Mouse (Mus musculus) thymus, postnatal 14 days (tissue): ENCODE measurements around the gene Usp25.

Source experiments
- DNase-seq: peaks from one replicate; pipeline ENCODE4 v3.0.0; 2021

The Usp25 gene

DNA sequence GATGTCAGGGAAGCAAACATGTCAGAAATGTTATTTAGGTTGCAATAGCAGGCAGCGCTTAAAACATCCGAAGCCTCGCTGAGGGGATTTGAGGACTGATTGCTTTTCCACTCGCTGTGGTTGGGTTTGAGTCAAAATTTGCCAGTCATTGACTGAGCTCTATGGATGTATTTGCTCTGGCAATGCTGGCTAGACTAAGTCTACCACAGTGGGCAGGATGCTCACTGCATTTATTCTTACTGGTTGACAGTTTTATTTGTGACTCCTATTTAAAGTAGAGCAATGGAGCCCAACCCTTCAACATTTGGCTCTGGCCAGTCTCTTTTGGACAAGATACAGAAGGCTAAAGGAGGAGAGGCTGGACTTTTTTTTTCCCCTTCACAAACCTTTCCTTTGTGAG is 137.4 kb downstream of the Usp25 start:
- DNase-seq = no peak

DNA sequence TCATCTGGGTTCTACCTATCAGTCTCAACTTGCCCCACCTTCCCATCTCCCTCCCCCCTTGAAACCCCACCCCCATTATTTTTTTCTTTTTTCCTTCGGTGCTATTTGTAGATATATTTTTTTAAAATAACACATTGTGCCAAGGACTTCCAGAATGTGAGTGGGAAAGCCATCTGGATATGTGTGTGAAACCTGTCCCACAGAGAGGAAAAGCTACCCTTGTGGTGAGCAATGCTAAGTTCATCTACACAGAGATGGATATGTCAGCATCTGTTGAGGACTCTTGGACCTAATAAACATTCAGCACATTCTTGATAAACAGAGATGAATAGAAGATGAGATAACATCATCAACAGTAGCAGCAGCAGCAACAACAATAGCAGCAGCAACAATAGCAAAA is 138.8 kb downstream of the Usp25 start:
- no peak for DNase-seq

DNA sequence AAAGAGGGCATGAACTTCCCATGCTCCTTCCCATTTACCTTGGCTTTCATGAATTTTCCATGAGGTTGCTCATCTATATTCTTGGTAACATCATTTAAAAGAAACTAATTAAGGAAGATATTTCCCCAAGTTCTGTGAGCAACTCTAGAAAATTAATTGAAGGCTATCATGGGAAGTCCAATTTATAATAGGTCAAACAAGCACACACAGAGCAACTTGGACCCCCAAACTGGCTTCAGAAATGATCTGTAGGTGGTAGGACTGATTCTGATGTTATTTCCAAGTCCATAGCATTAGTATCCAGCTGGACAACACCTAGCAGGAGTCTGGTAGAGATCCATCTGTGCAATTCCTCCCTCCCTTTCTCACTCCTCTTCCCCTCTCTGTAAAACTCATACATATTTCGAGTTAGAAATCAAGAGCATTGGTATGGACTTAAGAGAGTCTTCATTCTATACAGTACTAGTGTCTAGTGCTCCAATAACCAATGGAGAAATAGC is 139.8 kb downstream of the Usp25 start:
- no peak for DNase-seq

DNA sequence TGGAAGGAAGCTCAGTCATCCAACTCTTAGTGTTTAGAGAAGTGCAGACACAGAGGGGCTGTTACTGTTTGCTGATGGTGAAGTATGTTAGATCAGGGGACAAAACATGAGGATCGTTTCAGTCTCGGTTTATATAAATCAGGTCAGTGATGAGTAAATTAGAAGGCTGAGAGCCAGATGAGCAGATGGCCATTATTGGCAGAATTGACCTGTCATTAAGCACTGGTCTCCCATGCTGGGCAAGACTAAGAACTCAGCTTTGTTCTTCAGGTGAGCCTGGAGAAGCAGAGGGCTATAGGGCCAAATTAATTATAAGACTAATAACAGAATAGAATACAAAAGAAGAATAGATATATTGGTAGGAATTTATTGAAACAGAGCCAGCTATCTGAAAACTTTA is 140.3 kb downstream of the Usp25 start:
- no peak for DNase-seq

DNA sequence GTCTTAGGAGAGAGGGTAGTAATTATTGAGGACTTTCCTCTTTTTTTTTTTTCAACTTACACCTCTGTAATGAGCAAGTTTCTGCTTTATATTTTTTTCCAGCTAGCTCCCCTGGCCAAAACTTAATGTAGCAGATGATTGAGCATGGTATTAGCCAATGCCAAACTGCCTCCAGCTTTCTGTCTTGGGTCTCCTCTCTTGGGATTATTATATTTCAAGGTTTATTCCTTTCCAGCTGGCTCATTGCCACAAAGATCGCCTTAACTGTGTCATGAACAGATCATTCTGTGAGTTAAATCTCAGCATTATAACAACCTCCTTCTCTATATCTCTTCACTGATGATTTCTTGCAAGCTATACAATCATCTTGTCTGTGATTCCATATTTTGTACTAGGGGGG is 141.3 kb downstream of the Usp25 start:
- no peak for DNase-seq
